Mouse (Mus musculus): ENCODE data around the gene Etv6. TPM values are rescaled to one million over a fixed set of nuclear protein-coding genes. Genes with fewer than 3 reads are reported as not detected.

Gene Etv6
- polyA plus RNA-seq, 1 experiment, result 16.3 TPM

DNA sequence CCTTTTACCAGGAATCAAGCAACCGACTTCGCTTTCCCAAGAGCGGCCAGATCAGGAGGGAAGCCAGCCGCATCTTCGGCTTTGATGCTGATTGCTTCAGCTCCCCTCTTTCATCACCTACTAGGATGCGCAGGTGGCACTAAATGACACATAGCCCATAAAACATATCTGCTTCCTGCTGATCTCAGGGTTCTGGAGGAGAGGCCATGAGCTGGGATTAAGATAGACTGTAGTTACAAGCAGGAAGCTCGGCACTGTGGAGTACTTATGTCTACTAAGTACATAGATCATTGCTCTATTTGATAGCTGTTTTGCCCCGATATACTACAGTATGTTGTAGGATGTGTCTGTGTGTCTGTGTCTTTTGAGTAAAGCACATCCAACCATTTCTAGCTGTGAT is 68.0 kb downstream of the Etv6 start:
- H3K4me3 ChIP-seq (ENCODE audit: insufficient read depth, low read depth, low read length), result no peak overlapping the region
- no peaks in the 10 kb centered on the region for H3K27me3 ChIP-seq (replicated peaks; ENCODE audit: control insufficient read depth, insufficient read depth, low read length)
- H3K36me3 ChIP-seq (ENCODE audit: control insufficient read depth, insufficient read depth, low read length), result no peaks in the 10 kb centered on the region
- peaks cover 6% of the 10 kb centered on the region; the same call in 1 of the 2 replicates for H3K4me1 ChIP-seq (ENCODE audit: control insufficient read depth, insufficient read depth, low read length)
- TF ChIP-seq CTCF (conservative IDR thresholded peaks at IDR 0.05; ENCODE audit: insufficient read depth, insufficient read length, low read depth, low read length) (no peak), POLR2A (IDR thresholded peaks at IDR 0.05; ENCODE audit: low read depth, low read length) (no peak)
- WGBS, result 86% methylated on average over 8 of the region's 8 CpGs
- no peak overlapping the region for H3K27ac ChIP-seq (ENCODE audit: insufficient read depth, low read depth, low read length)
- no peak for DNase-seq

GRCm38 (mm10) chr6:134105514-134106201 is 70.2 kb downstream of the Etv6 start:
- no peak overlapping the region for H3K4me3 ChIP-seq (ENCODE audit: insufficient read depth, low read depth, low read length)
- WGBS, result 50% methylated on average over 15 of the region's 15 CpGs
- peak; percentile 59 for DNase-seq
- H3K36me3 ChIP-seq (ENCODE audit: control insufficient read depth, insufficient read depth, low read length), result no peaks in the 10 kb centered on the region
- no peaks in the 10 kb centered on the region for H3K27me3 ChIP-seq (replicated peaks; ENCODE audit: control insufficient read depth, insufficient read depth, low read length)
- H3K27ac ChIP-seq (ENCODE audit: insufficient read depth, low read depth, low read length), result no peak overlapping the region
- H3K4me1 ChIP-seq (ENCODE audit: control insufficient read depth, insufficient read depth, low read length), result peaks cover 4% of the 10 kb centered on the region; the same call in 1 of the 2 replicates
- TF ChIP-seq POLR2A (IDR thresholded peaks at IDR 0.05; ENCODE audit: low read depth, low read length) (no peak), CTCF (conservative IDR thresholded peaks at IDR 0.05; ENCODE audit: insufficient read depth, insufficient read length, low read depth, low read length) (no peak)

DNA sequence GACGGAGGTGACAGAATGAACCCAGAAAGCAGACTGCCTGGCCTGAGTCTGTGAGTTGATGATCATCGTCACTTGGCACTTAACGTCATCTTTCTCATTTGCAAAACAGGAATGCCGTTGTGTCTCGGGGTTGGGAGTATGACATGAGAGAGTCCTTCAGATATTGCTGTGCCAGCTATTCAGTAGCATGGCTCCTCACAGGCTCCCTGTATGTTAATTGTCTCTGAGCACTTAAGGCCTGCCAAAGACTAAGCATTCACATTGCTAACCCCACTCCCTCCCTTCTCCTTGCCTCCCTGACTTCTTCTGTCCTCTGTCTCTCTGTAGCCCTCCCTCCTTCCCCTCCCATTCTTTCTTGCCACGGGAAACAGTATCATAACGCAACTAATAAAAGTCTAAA is 72.2 kb downstream of the Etv6 start:
- Histone ChIP-seq H3K36me3 (ENCODE audit: control insufficient read depth, insufficient read depth, low read length) (no peaks in the 10 kb centered on the region), H3K4me3 (ENCODE audit: insufficient read depth, low read depth, low read length) (no peak overlapping the region), H3K27ac (ENCODE audit: insufficient read depth, low read depth, low read length) (no peak overlapping the region), H3K27me3 (replicated peaks; ENCODE audit: control insufficient read depth, insufficient read depth, low read length) (no peaks in the 10 kb centered on the region), H3K4me1 (ENCODE audit: control insufficient read depth, insufficient read depth, low read length) (peaks cover 6% of the 10 kb centered on the region; the same call in 1 of the 2 replicates)
- WGBS, result 80% methylated on average over 7 of the region's 7 CpGs
- DNase-seq, result no peak
- TF ChIP-seq POLR2A (IDR thresholded peaks at IDR 0.05; ENCODE audit: low read depth, low read length) (no peak), CTCF (conservative IDR thresholded peaks at IDR 0.05; ENCODE audit: insufficient read depth, insufficient read length, low read depth, low read length) (no peak)

- no peak overlapping the region for H3K4me3 ChIP-seq (ENCODE audit: insufficient read depth, low read depth, low read length)
- 100% methylated on average over 1 of the region's 1 CpGs for WGBS
- no peaks in the 10 kb centered on the region for H3K27me3 ChIP-seq (replicated peaks; ENCODE audit: control insufficient read depth, insufficient read depth, low read length)
- H3K4me1 ChIP-seq (ENCODE audit: control insufficient read depth, insufficient read depth, low read length), result peaks cover 6% of the 10 kb centered on the region; the same call in 1 of the 2 replicates
- no peaks in the 10 kb centered on the region for H3K36me3 ChIP-seq (ENCODE audit: control insufficient read depth, insufficient read depth, low read length)
- H3K27ac ChIP-seq (ENCODE audit: insufficient read depth, low read depth, low read length), result no peak overlapping the region
- no peak for DNase-seq
- no peak for TF ChIP-seq POLR2A (IDR thresholded peaks at IDR 0.05; ENCODE audit: low read depth, low read length)
- TF ChIP-seq CTCF (conservative IDR thresholded peaks at IDR 0.05; ENCODE audit: insufficient read depth, insufficient read length, low read depth, low read length), result no peak
Observed at GRCm38 (mm10) chr6:134109675-134110074, 74.2 kb downstream of the Etv6 start.

DNA sequence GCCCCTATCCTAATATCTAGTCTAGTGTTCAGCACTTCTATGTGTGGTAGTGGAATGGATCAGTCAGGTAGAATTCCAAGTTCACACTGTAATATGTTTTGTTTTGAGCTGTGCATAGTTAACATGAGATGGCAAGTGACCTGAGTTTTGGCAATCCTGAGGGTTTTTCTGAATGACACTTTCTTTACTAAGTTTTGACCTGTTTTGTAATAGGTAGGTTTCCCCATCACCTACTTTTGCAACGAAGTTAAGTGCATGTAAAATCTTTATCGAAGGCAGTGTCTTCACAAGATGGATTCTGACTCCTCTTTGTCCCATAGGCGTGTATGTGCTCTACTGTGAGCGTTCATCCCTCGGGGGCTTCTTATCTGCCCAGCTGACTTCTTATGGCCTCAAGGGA is 74.7 kb downstream of the Etv6 start:
- no peaks in the 10 kb centered on the region for H3K27me3 ChIP-seq (replicated peaks; ENCODE audit: control insufficient read depth, insufficient read depth, low read length)
- TF ChIP-seq CTCF (conservative IDR thresholded peaks at IDR 0.05; ENCODE audit: insufficient read depth, insufficient read length, low read depth, low read length), result no peak
- TF ChIP-seq POLR2A (IDR thresholded peaks at IDR 0.05; ENCODE audit: low read depth, low read length), result no peak
- peaks cover 5% of the 10 kb centered on the region; the same call in 1 of the 2 replicates for H3K4me1 ChIP-seq (ENCODE audit: control insufficient read depth, insufficient read depth, low read length)
- no peak overlapping the region for H3K4me3 ChIP-seq (ENCODE audit: insufficient read depth, low read depth, low read length)
- 93% methylated on average over 5 of the region's 5 CpGs for WGBS
- H3K27ac ChIP-seq (ENCODE audit: insufficient read depth, low read depth, low read length), result no peak overlapping the region
- no peaks in the 10 kb centered on the region for H3K36me3 ChIP-seq (ENCODE audit: control insufficient read depth, insufficient read depth, low read length)
- no peak for DNase-seq

- Histone ChIP-seq H3K27ac (ENCODE audit: insufficient read depth, low read depth, low read length) (no peak overlapping the region), H3K4me1 (ENCODE audit: control insufficient read depth, insufficient read depth, low read length) (peaks cover 3% of the 10 kb centered on the region; the same call in 1 of the 2 replicates), H3K27me3 (replicated peaks; ENCODE audit: control insufficient read depth, insufficient read depth, low read length) (no peaks in the 10 kb centered on the region), H3K4me3 (ENCODE audit: insufficient read depth, low read depth, low read length) (no peak overlapping the region), H3K36me3 (ENCODE audit: control insufficient read depth, insufficient read depth, low read length) (no peaks in the 10 kb centered on the region)
- DNase-seq, result peak; percentile 53
- no peak for TF ChIP-seq CTCF (conservative IDR thresholded peaks at IDR 0.05; ENCODE audit: insufficient read depth, insufficient read length, low read depth, low read length)
- no peak for TF ChIP-seq POLR2A (IDR thresholded peaks at IDR 0.05; ENCODE audit: low read depth, low read length)
- 54% methylated on average over 8 of the region's 8 CpGs for WGBS
Observed at GRCm38 (mm10) chr6:134111599-134111998, 76.1 kb downstream of the Etv6 start.

GRCm38 (mm10) chr6:134112753-134113152 is 77.3 kb downstream of the Etv6 start:
- TF ChIP-seq CTCF (conservative IDR thresholded peaks at IDR 0.05; ENCODE audit: insufficient read depth, insufficient read length, low read depth, low read length) (no peak), POLR2A (IDR thresholded peaks at IDR 0.05; ENCODE audit: low read depth, low read length) (no peak)
- Histone ChIP-seq H3K36me3 (ENCODE audit: control insufficient read depth, insufficient read depth, low read length) (no peaks in the 10 kb centered on the region), H3K4me3 (ENCODE audit: insufficient read depth, low read depth, low read length) (no peak overlapping the region), H3K27ac (ENCODE audit: insufficient read depth, low read depth, low read length) (no peak overlapping the region), H3K27me3 (replicated peaks; ENCODE audit: control insufficient read depth, insufficient read depth, low read length) (no peaks in the 10 kb centered on the region), H3K4me1 (ENCODE audit: control insufficient read depth, insufficient read depth, low read length) (peaks cover 3% of the 10 kb centered on the region; the same call in 1 of the 2 replicates)
- no peak for DNase-seq
- 97% methylated on average over 8 of the region's 8 CpGs for WGBS

Data from kidney, adult 2 months (tissue).